Mouse (Mus musculus) forebrain, postnatal 0 days (tissue): ENCODE data around the gene Olfr319. TPM values are rescaled to one million over a fixed set of nuclear protein-coding genes. Genes with fewer than 3 reads are reported as not detected.
"Not testable (repeated sequence)": the region's sequence is repeated elsewhere in the genome, so short reads cannot be mapped to it uniquely, and the experiment has no call there.

Experiments
- ATAC-seq: fragments of 200-750 bp; cut with Nextera tagmentation; 2 replicates; pipeline ENCODE4 v1.8.0; 2017; ENCODE audit warnings: mild to moderate bottlenecking, moderate library complexity
- DNase-seq: peaks from one replicate; pipeline ENCODE4 v3.0.0-alpha.2; 2015
- H3K27ac ChIP-seq: fragments of 300-500 bp; sonication (generic); 2 replicates; pipeline ENCODE4 v1.5.1; 2014; ENCODE audit warnings: low read depth, mild to moderate bottlenecking, antibody characterized with exemption, low read length, moderate library complexity, mixed read lengths
- H3K27me3 ChIP-seq: fragments of 300-500 bp; sonication (generic); 2 replicates; pipeline ENCODE4 v1.6.1; 2014; ENCODE audit warnings: mild to moderate bottlenecking, low read length, mixed read lengths; ENCODE audit not compliant: insufficient read depth
- H3K36me3 ChIP-seq: fragments of 300-500 bp; sonication (generic); 2 replicates; pipeline ENCODE4 v1.6.1; 2014; ENCODE audit warnings: mild to moderate bottlenecking, moderate library complexity; ENCODE audit not compliant: insufficient read depth
- H3K4me1 ChIP-seq: fragments of 300-500 bp; sonication (generic); 2 replicates; pipeline ENCODE4 v1.6.1; 2014; ENCODE audit warnings: antibody characterized with exemption; ENCODE audit not compliant: insufficient read depth
- H3K4me2 ChIP-seq: fragments of 300-500 bp; sonication (generic); 2 replicates; pipeline ENCODE4 v1.6.1; 2014; ENCODE audit warnings: low read depth, mild to moderate bottlenecking, moderate library complexity
- H3K4me3 ChIP-seq: fragments of 300-500 bp; sonication (generic); 2 replicates; pipeline ENCODE4 v1.5.1; 2014; ENCODE audit warnings: low read depth, low read length, mixed read lengths
- H3K9ac ChIP-seq: fragments of 300-500 bp; sonication (generic); 2 replicates; pipeline ENCODE4 v1.6.1; 2014; ENCODE audit warnings: mild to moderate bottlenecking
- H3K9me3 ChIP-seq: fragments of 300-500 bp; sonication (generic); 2 replicates; pipeline ENCODE4 v1.6.1; 2016; ENCODE audit warnings: low read length
- CTCF ChIP-seq: sonication (generic); IDR thresholded peaks from 2 replicates; pipeline ENCODE4 v1.5.1; 2016; ENCODE audit warnings: antibody characterized with exemption, control low read depth, low read depth
- WGBS: fragments of 180-500 bp; shearing (Covaris S2); extraction: QIAGEN DNeasy Blood & Tissue Kit; methylation state at CpG from one replicate; pipeline ENCODE4 v1.1.7; 2014; 5-methylcytosine and 5-hydroxymethylcytosine counted together
- polyA plus RNA-seq: library from polyadenylated mRNA; unstranded; fragments of >200 nt; fragmentation: Nextera tagmentation; extraction: Ambion mirVana; gene quantifications from 2 replicates; pipeline ENCODE4 v1.2.1, GENCODE M21; 2015
- total RNA-seq: library from RNA; depleted of rRNA; stranded (reverse); fragments of >200 nt; gene quantifications from 2 replicates; pipeline ENCODE4 v1.2.3, GENCODE M21; 2014; rRNA removed

The Olfr319 gene
- total and polyA plus RNA-seq, 2 experiments from 2014 or later: not detected

DNA sequence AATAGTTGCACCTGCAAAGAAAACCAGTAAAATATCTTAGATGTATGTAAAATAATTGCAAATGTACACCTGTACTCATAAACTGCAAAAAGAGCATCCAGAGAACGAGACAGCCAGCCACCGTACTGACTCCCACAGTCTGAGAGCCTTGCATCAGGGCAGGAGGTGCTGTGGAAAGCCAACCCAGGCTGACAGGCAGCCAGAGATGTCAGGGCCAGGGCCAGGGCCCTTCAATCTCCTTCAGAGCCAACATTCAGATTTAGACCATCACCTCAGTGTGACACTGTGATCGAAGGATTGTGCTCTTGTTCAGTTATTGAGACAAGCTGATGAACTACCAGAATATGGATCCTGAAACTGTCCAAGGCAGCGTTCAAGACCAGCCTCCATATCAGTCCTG is 20.7 kb downstream of the Olfr319 start:
- DNase-seq: no peak

DNA sequence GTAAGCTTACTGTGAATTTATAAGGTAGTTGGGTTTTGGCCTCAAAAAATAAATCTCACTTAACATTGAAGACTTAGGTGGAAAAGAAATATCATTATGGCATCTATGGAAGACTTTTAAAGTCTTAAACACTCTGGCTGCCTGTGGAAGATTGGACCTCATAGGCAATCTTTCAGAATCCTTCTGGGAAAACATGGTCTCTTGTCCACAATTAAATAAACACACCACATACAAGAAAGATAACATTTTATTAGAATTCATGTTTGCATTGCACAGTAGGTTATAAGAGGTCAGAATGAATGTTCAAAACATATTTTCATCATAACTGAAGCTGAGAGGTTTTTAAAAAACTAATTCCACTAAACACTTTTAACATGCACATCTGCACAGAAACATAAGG is 25.0 kb downstream of the Olfr319 start, which contains the start of gene Olfr318:
Gene Olfr318, minus strand, starts transcription at position 101 of the 400 bp plus-strand sequence.
- Histone ChIP-seq H3K9me3 (no peaks in the 10 kb centered on the region), H3K4me2 (no peak within 1 kb of the TSS), H3K27ac (no peak within 1 kb of the TSS), H3K4me1 (no peaks in the 10 kb centered on the region), H3K4me3 (no peak within 1 kb of the TSS), H3K36me3 (no peaks in the 10 kb centered on the region), H3K27me3 (no peaks in the 10 kb centered on the region), H3K9ac (no peak within 1 kb of the TSS)
- DNase-seq (no peak), ATAC-seq (no peak)
- no peak for TF ChIP-seq CTCF

More for the DNA sequence above, 20.7 kb downstream of the Olfr319 start:
- Histone ChIP-seq H3K4me1 (no peaks in the 10 kb centered on the region), H3K4me2 (no peak overlapping the region), H3K36me3 (no peaks in the 10 kb centered on the region), H3K4me3 (no peak overlapping the region), H3K9ac (no peak overlapping the region), H3K27me3 (no peaks in the 10 kb centered on the region), H3K9me3 (no peaks in the 10 kb centered on the region), H3K27ac (no peak overlapping the region)
- no peak for ATAC-seq
- WGBS: 88% methylated on average over 4 of the region's 4 CpGs
- no peak for TF ChIP-seq CTCF

DNA sequence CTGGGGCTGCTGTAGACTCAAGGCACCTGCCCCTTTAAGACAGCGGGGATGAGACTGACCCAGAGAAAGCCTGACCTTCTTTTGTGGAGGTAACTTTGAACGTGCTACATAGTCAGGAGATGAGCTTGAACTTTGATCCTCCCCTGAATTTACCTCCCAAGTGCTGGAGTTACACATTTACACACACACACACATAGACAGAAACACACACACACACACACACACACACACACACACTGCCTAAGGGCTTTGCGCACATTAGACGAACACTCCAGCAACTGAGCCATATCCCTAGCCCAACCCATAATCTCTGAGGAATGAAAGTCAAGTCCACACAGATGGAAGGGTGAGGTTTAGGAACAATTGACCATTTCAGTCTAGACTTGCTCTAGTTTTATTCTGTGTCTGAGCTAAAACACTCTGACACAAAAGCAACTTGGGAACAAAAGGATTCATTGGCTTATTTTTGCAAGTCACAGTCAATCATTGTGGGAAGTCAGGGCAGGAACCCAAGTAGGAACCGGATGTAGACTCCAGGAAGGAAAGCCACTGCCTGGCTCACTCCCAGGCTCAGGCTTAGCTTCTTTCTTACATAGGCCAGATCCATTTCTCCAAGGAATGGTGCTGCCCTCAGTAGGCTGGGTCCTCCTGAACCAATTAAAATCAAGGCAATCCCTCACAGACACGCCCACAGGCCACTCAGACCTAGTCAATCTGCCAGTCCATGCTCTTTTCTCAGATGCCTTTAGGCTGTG is 29.1 kb downstream of the Olfr319 start:
- H3K9ac ChIP-seq, ATAC-seq, H3K27ac ChIP-seq, H3K9me3 ChIP-seq, H3K36me3 ChIP-seq, DNase-seq, H3K27me3 ChIP-seq, H3K4me2 ChIP-seq, H3K4me1 ChIP-seq, H3K4me3 ChIP-seq: not testable (repeated sequence)
- WGBS: 84% methylated on average over 6 of the region's 6 CpGs

DNA sequence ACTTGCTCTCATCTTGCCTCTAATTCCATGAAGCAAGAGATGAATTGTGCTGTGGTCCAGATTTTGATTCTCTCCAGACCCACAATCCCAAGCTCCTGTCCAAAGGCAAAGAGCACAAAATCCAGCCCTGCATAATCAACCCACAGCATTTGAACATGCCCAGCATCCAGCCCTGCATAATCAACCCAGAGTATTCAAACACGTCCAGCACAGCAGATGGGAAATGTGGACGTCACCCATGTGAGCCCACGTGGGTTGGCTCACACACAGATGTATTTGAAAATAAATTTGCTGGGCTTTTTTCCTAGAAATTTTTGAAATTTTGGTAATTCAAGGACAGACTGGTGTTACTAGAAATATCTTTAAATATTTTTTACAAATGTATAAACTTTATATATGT is 34.4 kb downstream of the Olfr319 start:
- Histone ChIP-seq H3K9me3 (no peaks in the 10 kb centered on the region), H3K9ac (no peak overlapping the region), H3K27me3 (no peaks in the 10 kb centered on the region), H3K36me3 (no peaks in the 10 kb centered on the region), H3K4me2 (no peak overlapping the region), H3K4me3 (no peak overlapping the region), H3K4me1 (no peaks in the 10 kb centered on the region), H3K27ac (no peak overlapping the region)
- no peak for TF ChIP-seq CTCF
- DNase-seq (peak; percentile 78), ATAC-seq (peak; percentile 91)
- WGBS: 25% methylated on average over 3 of the region's 3 CpGs

DNA sequence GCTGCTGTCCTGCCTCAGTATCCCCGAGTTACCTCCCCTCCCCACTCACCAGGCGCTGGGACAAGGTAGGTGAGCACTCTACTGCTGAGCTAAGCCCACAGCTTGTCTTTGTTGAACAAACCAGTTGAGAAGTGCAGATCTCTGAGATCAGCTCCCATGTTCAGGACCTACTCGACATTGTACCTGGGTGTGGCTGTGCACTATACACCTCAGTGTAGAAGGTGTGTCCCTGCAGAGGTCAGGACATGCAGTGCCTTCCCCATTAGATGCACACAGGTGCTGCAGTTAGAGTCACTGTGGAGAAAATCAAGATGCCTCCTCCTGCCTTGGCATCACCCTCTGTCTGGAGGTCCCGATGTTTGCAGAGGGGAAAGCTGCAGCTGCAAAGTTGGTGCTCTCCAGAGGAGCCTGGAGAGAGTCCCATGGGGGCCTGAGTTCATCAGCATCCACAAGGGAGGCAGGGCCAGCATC is 39.9 kb downstream of the Olfr319 start, which contains the start of gene Olfr317:
Gene Olfr317, minus strand, starts transcription at position 421 of the 471 bp plus-strand sequence.
- Histone ChIP-seq H3K9ac (no peak within 1 kb of the TSS), H3K27ac (no peak within 1 kb of the TSS), H3K4me1 (no peaks in the 10 kb centered on the region), H3K27me3 (no peaks in the 10 kb centered on the region), H3K36me3 (no peaks in the 10 kb centered on the region), H3K9me3 (no peaks in the 10 kb centered on the region), H3K4me2 (no peak within 1 kb of the TSS), H3K4me3 (no peak within 1 kb of the TSS)
- TF ChIP-seq CTCF: no peak
- no peak for DNase-seq
- WGBS: 76% methylated on average over 4 of the region's 4 CpGs
- ATAC-seq: no peak

DNA sequence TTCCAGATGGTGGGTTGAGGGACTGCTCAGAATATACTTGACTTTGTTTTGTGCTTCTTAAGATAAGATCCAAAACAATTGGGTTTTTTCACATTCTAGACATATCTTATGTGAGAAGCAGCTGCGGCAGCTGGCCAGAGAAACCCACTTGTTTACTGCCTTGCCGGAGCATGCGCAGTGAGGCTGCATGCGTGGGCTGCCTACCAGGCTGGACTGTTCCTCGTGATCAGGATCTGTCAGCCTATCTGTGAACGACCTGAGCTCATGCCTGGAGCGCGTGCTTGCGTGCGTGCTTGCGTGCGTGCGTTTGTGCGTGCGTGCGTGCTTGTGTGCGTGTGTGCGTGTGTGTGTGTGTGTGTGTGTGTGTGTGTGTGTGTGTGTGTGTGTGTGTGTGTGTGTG is 52.1 kb downstream of the Olfr319 start:
- 85% methylated on average over 18 of the region's 18 CpGs for WGBS
- not testable (repeated sequence) for ATAC-seq

DNA sequence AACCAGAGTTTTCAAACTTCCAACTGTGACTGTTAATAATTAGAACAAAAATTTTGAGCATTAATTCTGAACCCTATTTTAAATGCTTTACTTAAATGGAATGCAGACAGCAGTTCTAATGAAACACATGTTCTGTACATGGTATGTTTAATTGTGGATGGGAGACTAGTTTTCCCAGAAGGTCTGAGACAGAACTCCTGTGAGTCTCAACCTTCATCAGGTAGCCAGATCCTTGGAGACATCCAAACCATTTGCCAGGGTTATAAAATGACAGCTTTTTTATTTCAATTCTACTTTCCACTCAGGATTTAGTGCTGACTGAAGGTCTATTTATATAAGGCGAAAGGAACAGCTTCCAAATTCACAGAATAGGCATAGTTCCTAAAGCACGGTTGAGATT is 53.5 kb downstream of the Olfr319 start, which contains the start of gene Olfr316:
Gene Olfr316, plus strand, starts transcription at position 301 of the 400 bp plus-strand sequence.
- H3K27me3 ChIP-seq: no peaks in the 10 kb centered on the region
- WGBS: 89% methylated on average over 2 of the region's 2 CpGs
- TF ChIP-seq CTCF: no peak
- no peaks in the 10 kb centered on the region for H3K9me3 ChIP-seq
- H3K27ac ChIP-seq: no peak within 1 kb of the TSS
- DNase-seq (no peak), ATAC-seq (no peak)
- H3K4me3 ChIP-seq: no peak within 1 kb of the TSS
- H3K4me2 ChIP-seq: no peak within 1 kb of the TSS
- no peak within 1 kb of the TSS for H3K9ac ChIP-seq
- H3K4me1 ChIP-seq: no peaks in the 10 kb centered on the region
- no peaks in the 10 kb centered on the region for H3K36me3 ChIP-seq

More for the DNA sequence above, 52.1 kb downstream of the Olfr319 start:
- not testable (repeated sequence) for H3K27me3 ChIP-seq, H3K4me2 ChIP-seq, H3K36me3 ChIP-seq, H3K9ac ChIP-seq, H3K4me3 ChIP-seq, H3K27ac ChIP-seq, DNase-seq, H3K9me3 ChIP-seq, H3K4me1 ChIP-seq

Other genes with a start within 250 kb of the Olfr319 start
- not detected in 2 replicates for gene Lypd9, start 246.2 kb upstream of the Olfr319 start, total RNA-seq
- not detected in 2 replicates for gene Lypd9, start 246.2 kb upstream of the Olfr319 start, polyA plus RNA-seq
- gene Olfr30, start 236.9 kb upstream of the Olfr319 start, total RNA-seq: not detected in 2 replicates
- gene Olfr30, start 236.9 kb upstream of the Olfr319 start, polyA plus RNA-seq: not detected in 2 replicates
- gene Olfr332, start 206.6 kb upstream of the Olfr319 start, total RNA-seq: not detected in 2 replicates
- gene Olfr332, start 206.6 kb upstream of the Olfr319 start, polyA plus RNA-seq: 0.29 TPM in 1 of 2 replicates, not detected in the other
- not detected in 2 replicates for gene Olfr331, start 196.6 kb upstream of the Olfr319 start, total RNA-seq
- gene Olfr331, start 196.6 kb upstream of the Olfr319 start, polyA plus RNA-seq: not detected in 2 replicates
- 0.24 TPM in 1 of 2 replicates, not detected in the other for gene Olfr330, start 164.3 kb upstream of the Olfr319 start, total RNA-seq
- not detected in 2 replicates for gene Olfr330, start 164.3 kb upstream of the Olfr319 start, polyA plus RNA-seq
- not detected in 2 replicates for gene Olfr329-ps, start 152.7 kb upstream of the Olfr319 start, total RNA-seq
- gene Olfr329-ps, start 152.7 kb upstream of the Olfr319 start, polyA plus RNA-seq: not detected in 2 replicates
- gene Olfr328, start 143.5 kb upstream of the Olfr319 start, total RNA-seq: not detected in 2 replicates
- not detected in 2 replicates for gene Olfr328, start 143.5 kb upstream of the Olfr319 start, polyA plus RNA-seq
- not detected in 2 replicates for gene Olfr224, start 128.6 kb upstream of the Olfr319 start, total RNA-seq
- 0.10 TPM in 1 of 2 replicates, not detected in the other for gene Olfr224, start 128.6 kb upstream of the Olfr319 start, polyA plus RNA-seq
- not detected in 2 replicates for gene Olfr325, start 121.4 kb upstream of the Olfr319 start, total RNA-seq
- not detected in 2 replicates for gene Olfr325, start 121.4 kb upstream of the Olfr319 start, polyA plus RNA-seq
- not detected in 2 replicates for gene Olfr324, start 104.0 kb upstream of the Olfr319 start, total RNA-seq
- 0.13 TPM in 1 of 2 replicates, not detected in the other for gene Olfr324, start 104.0 kb upstream of the Olfr319 start, polyA plus RNA-seq
- gene 2210407C18Rik, start 83.1 kb upstream of the Olfr319 start, total RNA-seq: not detected in 2 replicates
- gene 2210407C18Rik, start 83.1 kb upstream of the Olfr319 start, polyA plus RNA-seq: not detected in 2 replicates
- gene Olfr323, start 68.7 kb upstream of the Olfr319 start, total RNA-seq: not detected in 2 replicates
- gene Olfr323, start 68.7 kb upstream of the Olfr319 start, polyA plus RNA-seq: not detected in 2 replicates
- 0.15 TPM in 1 of 2 replicates, not detected in the other for gene Trim58, start 58.7 kb upstream of the Olfr319 start, total RNA-seq
- 0.06 and 0.19 TPM in 2 replicates for gene Trim58, start 58.7 kb upstream of the Olfr319 start, polyA plus RNA-seq
- gene Olfr322, start 40.4 kb upstream of the Olfr319 start, total RNA-seq: not detected in 2 replicates
- gene Olfr322, start 40.4 kb upstream of the Olfr319 start, polyA plus RNA-seq: not detected in 2 replicates
- not detected in 2 replicates for gene Olfr320, start 18.1 kb upstream of the Olfr319 start, total RNA-seq
- gene Olfr320, start 18.1 kb upstream of the Olfr319 start, polyA plus RNA-seq: not detected in 2 replicates
- not detected in 2 replicates for gene Olfr318, start 24.9 kb downstream of the Olfr319 start, total RNA-seq
- not detected in 2 replicates for gene Olfr318, start 24.9 kb downstream of the Olfr319 start, polyA plus RNA-seq
- gene Olfr317, start 40.0 kb downstream of the Olfr319 start, total RNA-seq: 0.15 and 0.81 TPM in 2 replicates
- 0.12 and 0.13 TPM in 2 replicates for gene Olfr317, start 40.0 kb downstream of the Olfr319 start, polyA plus RNA-seq
- not detected in 2 replicates for gene Olfr316, start 53.6 kb downstream of the Olfr319 start, total RNA-seq
- gene Olfr316, start 53.6 kb downstream of the Olfr319 start, polyA plus RNA-seq: 0.16 TPM in 1 of 2 replicates, not detected in the other
- gene Olfr315, start 74.0 kb downstream of the Olfr319 start, total RNA-seq: 0.29 TPM in 1 of 2 replicates, not detected in the other
- not detected in 2 replicates for gene Olfr315, start 74.0 kb downstream of the Olfr319 start, polyA plus RNA-seq
- gene Olfr314, start 83.8 kb downstream of the Olfr319 start, total RNA-seq: not detected in 2 replicates
- not detected in 2 replicates for gene Olfr314, start 83.8 kb downstream of the Olfr319 start, polyA plus RNA-seq
- 8.0 and 8.6 TPM in 2 replicates for gene Fam183b, start 102.8 kb downstream of the Olfr319 start, total RNA-seq
- gene Fam183b, start 102.8 kb downstream of the Olfr319 start, polyA plus RNA-seq: 8.6 and 12.0 TPM in 2 replicates
- not detected in 2 replicates for gene Olfr313, start 115.8 kb downstream of the Olfr319 start, total RNA-seq
- gene Olfr313, start 115.8 kb downstream of the Olfr319 start, polyA plus RNA-seq: not detected in 2 replicates
- gene Olfr312, start 130.1 kb downstream of the Olfr319 start, total RNA-seq: not detected in 2 replicates
- gene Olfr312, start 130.1 kb downstream of the Olfr319 start, polyA plus RNA-seq: not detected in 2 replicates
- not detected in 2 replicates for gene Olfr311, start 140.1 kb downstream of the Olfr319 start, total RNA-seq
- not detected in 2 replicates for gene Olfr311, start 140.1 kb downstream of the Olfr319 start, polyA plus RNA-seq
- gene Gm12258, start 148.0 kb downstream of the Olfr319 start, total RNA-seq: 22.6 and 22.8 TPM in 2 replicates
- gene Gm12258, start 148.0 kb downstream of the Olfr319 start, polyA plus RNA-seq: 6.2 and 10.2 TPM in 2 replicates
- gene 2810021J22Rik, start 168.1 kb downstream of the Olfr319 start, total RNA-seq: 8.5 and 8.8 TPM in 2 replicates
- 5.3 and 8.2 TPM in 2 replicates for gene 2810021J22Rik, start 168.1 kb downstream of the Olfr319 start, polyA plus RNA-seq
- 13.0 and 13.2 TPM in 2 replicates for gene Zfp39, start 205.1 kb downstream of the Olfr319 start, total RNA-seq
- 4.4 and 7.0 TPM in 2 replicates for gene Zfp39, start 205.1 kb downstream of the Olfr319 start, polyA plus RNA-seq
- 0.10 TPM in 1 of 2 replicates, not detected in the other for gene Btnl10, start 218.7 kb downstream of the Olfr319 start, total RNA-seq
- gene Btnl10, start 218.7 kb downstream of the Olfr319 start, polyA plus RNA-seq: not detected in 2 replicates
- gene Rnf187, start 239.8 kb downstream of the Olfr319 start, total RNA-seq: 668 and 716 TPM in 2 replicates
- gene Rnf187, start 239.8 kb downstream of the Olfr319 start, polyA plus RNA-seq: 583 and 608 TPM in 2 replicates
- 446 and 960 TPM in 2 replicates for gene Hist3h2ba, start 249.8 kb downstream of the Olfr319 start, total RNA-seq
- 111 and 146 TPM in 2 replicates for gene Hist3h2ba, start 249.8 kb downstream of the Olfr319 start, polyA plus RNA-seq